Mouse (Mus musculus): ENCODE data around the gene Rfc2. TPM values are rescaled to one million over a fixed set of nuclear protein-coding genes. Genes with fewer than 3 reads are reported as not detected.

Rfc2 gene
- total and polyA plus RNA-seq, 3 experiments: 222 to 283 (median 237) TPM

DNA sequence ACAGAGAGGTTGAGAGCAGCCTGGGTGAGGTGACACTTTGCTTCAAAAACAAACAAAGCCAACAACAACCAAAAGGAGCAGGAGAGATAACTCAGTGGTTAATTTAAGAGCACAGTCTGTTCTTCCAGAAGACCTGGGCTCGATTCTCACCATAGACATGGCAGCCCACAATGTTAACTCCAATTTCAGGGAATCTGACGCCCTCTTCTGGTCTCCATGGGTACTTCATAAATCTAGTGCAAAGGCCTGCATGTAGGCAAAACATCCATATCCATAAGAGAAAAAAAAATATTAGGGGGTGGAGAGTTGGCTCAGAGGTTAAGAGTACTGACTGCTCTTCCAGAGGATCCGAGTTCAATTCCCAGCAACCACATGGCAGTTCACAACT lies 35.9 kb upstream of the Rfc2 start:
- no peak for DNase-seq (ENCODE audit: extremely low read depth)
- Histone ChIP-seq H3K4me1 (ENCODE audit: control insufficient read depth in 1 of 2, insufficient read depth in 2 of 2) (peaks cover 0 to 24% of the 10 kb centered on the region in 2 experiments; a peak in 2 of 4 replicates), H3K4me3 (replicated peaks in 1 of 3; ENCODE audit: low read depth in 2 of 3, low read length in 2 of 3, poor library complexity in 1 of 3) (no peak overlapping the region), H3K79me2 (replicated peaks; ENCODE audit: control insufficient read depth, extremely low read depth, insufficient read depth, poor library complexity, severe bottlenecking) (no peaks in the 10 kb centered on the region), H3K36me3 (replicated peaks in 1 of 2; ENCODE audit: control insufficient read depth in 1 of 2, insufficient read depth in 1 of 2, low read length in 1 of 2) (peaks cover 0 to 32% of the 10 kb centered on the region in 2 experiments), H3K9ac (ENCODE audit: insufficient read depth, low read depth) (no peak overlapping the region), H3K27me3 (replicated peaks) (no peaks in the 10 kb centered on the region), H3K4me2 (ENCODE audit: insufficient read depth, low read depth, poor library complexity, severe bottlenecking) (no peak overlapping the region), H3K27ac (ENCODE audit: insufficient read depth, low read depth) (no peak overlapping the region), H3K9me3 (replicated peaks; ENCODE audit: low read length) (no peaks in the 10 kb centered on the region)
- dilution Hi-C loops (cut with MboI; ENCODE audit: extremely low pct_ligation_motif_present, extremely low pct_unique_long_range_greater_than_20kb, low sequenced_read_pairs): no loop called here
- in situ Hi-C loops (cut with MboI; ENCODE audit: low pct_ligation_motif_present, low pct_unique_long_range_greater_than_20kb, low sequenced_read_pairs): no loop called here
- TF ChIP-seq TBP (conservative IDR thresholded peaks at IDR 0.05; ENCODE audit: low read depth, low read length) (no peak), RAD21 (IDR thresholded peaks at IDR 0.05; ENCODE audit: low read depth, low read length) (peak; percentile 16), CTCF (conservative IDR thresholded peaks at IDR 0.05 in 1 of 2, IDR thresholded peaks at IDR 0.05 in 1 of 2; ENCODE audit: low read depth in 2 of 2, low read length in 2 of 2) (peak; percentile 24 to 38; a peak in 1 of 4 replicates), NELFE (IDR thresholded peaks at IDR 0.05; ENCODE audit: low read depth, low read length) (no peak), POLR2AphosphoS2 (IDR thresholded peaks at IDR 0.05; ENCODE audit: low read depth, low read length) (no peak), SMC3 (IDR thresholded peaks at IDR 0.05; ENCODE audit: low read depth, low read length) (no peak; the same call in 1 of the 2 replicates), EP300 (IDR thresholded peaks at IDR 0.05; ENCODE audit: low read length) (no peak), TCF12 (IDR thresholded peaks at IDR 0.05; ENCODE audit: low read depth, low read length) (no peak), ZC3H11A (IDR thresholded peaks at IDR 0.05; ENCODE audit: low read depth, low read length) (no peak)

DNA sequence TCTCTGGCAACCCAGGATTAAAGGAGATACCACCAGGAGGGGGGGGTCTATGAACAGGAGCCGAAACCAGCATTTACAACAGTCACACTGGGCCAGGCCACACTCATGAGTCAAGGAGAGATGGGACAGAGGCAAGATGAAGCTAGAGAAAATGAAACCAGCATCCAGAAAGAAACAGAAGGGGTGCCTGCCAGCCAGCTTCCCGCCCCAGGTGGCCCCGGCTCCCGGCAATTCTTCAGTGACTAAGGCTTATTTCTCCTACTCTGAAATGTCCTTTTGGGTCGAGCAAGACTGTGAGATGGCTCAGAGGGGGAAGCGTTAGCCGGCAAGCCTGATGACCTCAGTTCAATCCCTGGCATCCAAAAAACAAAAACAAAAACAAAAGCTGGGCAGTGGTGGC lies 34.4 kb upstream of the Rfc2 start:
- no peaks in the 10 kb centered on the region for H3K9me3 ChIP-seq (replicated peaks; ENCODE audit: low read length)
- peaks cover 0 to 24% of the 10 kb centered on the region in 2 experiments for H3K36me3 ChIP-seq (replicated peaks in 1 of 2; ENCODE audit: control insufficient read depth in 1 of 2, insufficient read depth in 1 of 2, low read length in 1 of 2)
- no peak overlapping the region for H3K9ac ChIP-seq (ENCODE audit: insufficient read depth, low read depth)
- H3K4me3 ChIP-seq (replicated peaks in 1 of 3; ENCODE audit: low read depth in 2 of 3, low read length in 2 of 3, poor library complexity in 1 of 3): no peak overlapping the region
- in situ Hi-C loops (cut with MboI; ENCODE audit: low pct_ligation_motif_present, low pct_unique_long_range_greater_than_20kb, low sequenced_read_pairs): no loop called here
- H3K4me2 ChIP-seq (ENCODE audit: insufficient read depth, low read depth, poor library complexity, severe bottlenecking): no peak overlapping the region
- H3K27ac ChIP-seq (ENCODE audit: insufficient read depth, low read depth): no peak overlapping the region
- H3K79me2 ChIP-seq (replicated peaks; ENCODE audit: control insufficient read depth, extremely low read depth, insufficient read depth, poor library complexity, severe bottlenecking): no peaks in the 10 kb centered on the region
- TF ChIP-seq MEF2A (IDR thresholded peaks at IDR 0.05; ENCODE audit: borderline replicate concordance, low read depth, low read length) (no peak), TBP (conservative IDR thresholded peaks at IDR 0.05; ENCODE audit: low read depth, low read length) (no peak), RCOR1 (conservative IDR thresholded peaks at IDR 0.05; ENCODE audit: low read depth, low read length) (no peak), UBTF (IDR thresholded peaks at IDR 0.05; ENCODE audit: low read depth, low read length) (no peak), MAX (IDR thresholded peaks at IDR 0.05; ENCODE audit: low read length) (no peak), JUND (conservative IDR thresholded peaks at IDR 0.05; ENCODE audit: low read depth, low read length) (no peak), MAZ (IDR thresholded peaks at IDR 0.05; ENCODE audit: low read depth, low read length) (no peak), ZKSCAN1 (IDR thresholded peaks at IDR 0.05; ENCODE audit: borderline replicate concordance, low read depth, low read length) (no peak)
- no peak for DNase-seq (ENCODE audit: extremely low read depth)
- H3K4me1 ChIP-seq (ENCODE audit: control insufficient read depth in 1 of 2, insufficient read depth in 2 of 2): peaks cover 6 to 28% of the 10 kb centered on the region in 2 experiments
- dilution Hi-C loops (cut with MboI; ENCODE audit: extremely low pct_ligation_motif_present, extremely low pct_unique_long_range_greater_than_20kb, low sequenced_read_pairs): no loop called here
- H3K27me3 ChIP-seq (replicated peaks): no peaks in the 10 kb centered on the region
